ENCODE assay signal across 7 mouse cellular contexts in genomic region chr16:31080573-31081051, GRCm38 (mm10). TPM values are rescaled to one million over a fixed set of nuclear protein-coding genes. Genes with fewer than 3 reads are reported as not detected.
DNase-seq lines count a peak whose midpoint lies in the region; ATAC-seq lines count a peak whose summit lies in the region.

No protein-coding gene starts in this region.

- ATAC-seq in megakaryocyte-erythroid progenitor cell, adult 5-6 weeks (replicated peaks; ENCODE audit: low FRiP score, low TSS enrichment, poor library complexity, severe bottlenecking): peak; percentile 75

- intact Hi-C loops in left cerebral cortex, postnatal 36 days (cut with DNase I): loop anchor here (5.0 kb wide), 1 partner anchor 272 kb away; no protein-coding TSS in a partner anchor

- peak; percentile 59 to 67 for DNase-seq in adrenal gland, adult 18-20 months (ENCODE audit: low spot score in 2 of 2)
- DNase-seq in cerebellum, postnatal 14 days: peak; percentile 74 to 76
- DNase-seq in gastrocnemius, postnatal 10 days: peak; percentile 58
- DNase-seq in induced T-regulatory cell, adult 2 months (ENCODE audit: low read depth): peak; percentile 71
- DNase-seq in left cerebral cortex, postnatal 36 days (ENCODE audit: low spot score in 2 of 2): peak; percentile 57 to 60
- peak; percentile 41 to 54 for DNase-seq in right cerebral cortex, postnatal 36 days (ENCODE audit: low spot score in 2 of 2)

RNA-seq across cellular contexts. Expression of gene Xxylt1, which starts 0.6 kb away (rescaled TPM):
- total RNA-seq in adrenal gland, adult 18-20 months (2021): 10 to 100 TPM in 1 of 2 experiments, 1 to 10 TPM in 1; 8.4 to 15.2 TPM
- total RNA-seq in gastrocnemius, postnatal 10 days (2021): 1 to 10 TPM; 8.8 to 9.8 TPM
- total RNA-seq in left cerebral cortex, postnatal 36 days (2021): 10 to 100 TPM; 21.2 to 22.7 TPM
- 6.1 and 18.1 TPM in 2 replicates for total RNA-seq in megakaryocyte-erythroid progenitor cell, adult 5-6 weeks (2014; fragmentation: Nextera tagmentation)
- total RNA-seq in megakaryocyte-erythroid progenitor cell, adult 5-6 weeks (2017): 6.9 and 8.5 TPM in 2 replicates

Comparison
In these comparisons a context has a peak if more than half of its experiments do, and no peak if none do; other contexts are left out.
1. Peak in every context shown above with its lines: DNase-seq and ATAC-seq.